Mouse (Mus musculus) midbrain, embryonic 14.5 days (tissue): ENCODE measurements around the gene Sugt1. TPM values are rescaled to one million over a fixed set of nuclear protein-coding genes. Genes with fewer than 3 reads are reported as not detected.
A peak's percentile ranks its signal among the peaks of the same experiment; 100 is the strongest.

Experiments
- ATAC-seq: fragments of 200-750 bp; cut with Nextera tagmentation; 2 replicates; pipeline ENCODE4 v1.8.0; 2017; ENCODE audit warnings: moderate number of reproducible peaks, moderate library complexity; ENCODE audit not compliant: low FRiP score, low TSS enrichment
- DNase-seq: peaks from one replicate; pipeline ENCODE4 v3.0.0-alpha.2; 2015
- H3K27ac ChIP-seq: fragments of 300-500 bp; sonication (generic); replicated peaks from 2 replicates; pipeline ENCODE4 v1.5.1; 2014; ENCODE audit warnings: mild to moderate bottlenecking, low read depth, low read length, moderate library complexity
- H3K27me3 ChIP-seq: fragments of 300-500 bp; sonication (generic); 2 replicates; pipeline ENCODE4 v1.6.1; 2014; ENCODE audit warnings: low read length, control low read depth, mixed read lengths; ENCODE audit not compliant: control insufficient read depth, insufficient read depth
- H3K36me3 ChIP-seq: fragments of 300-500 bp; sonication (generic); 2 replicates; pipeline ENCODE4 v1.6.1; 2014; ENCODE audit warnings: low read length, control low read depth; ENCODE audit not compliant: control insufficient read depth, insufficient read depth
- H3K4me1 ChIP-seq: fragments of 300-500 bp; sonication (generic); 2 replicates; pipeline ENCODE4 v1.6.1; 2014; ENCODE audit warnings: mild to moderate bottlenecking, antibody characterized with exemption, low read length, control low read depth; ENCODE audit not compliant: control insufficient read depth, insufficient read depth
- H3K4me2 ChIP-seq: fragments of 300-500 bp; sonication (generic); 2 replicates; pipeline ENCODE4 v1.6.1; 2014; ENCODE audit warnings: mild to moderate bottlenecking, low read length, moderate library complexity
- H3K4me3 ChIP-seq: fragments of 300-500 bp; sonication (generic); replicated peaks from 2 replicates; pipeline ENCODE4 v1.5.1; 2014; ENCODE audit warnings: low read depth, low read length
- H3K9ac ChIP-seq: fragments of 300-500 bp; sonication (generic); replicated peaks from 2 replicates; pipeline ENCODE4 v1.6.1; 2014; ENCODE audit warnings: mild to moderate bottlenecking, low read length, moderate library complexity
- H3K9me3 ChIP-seq: fragments of 300-500 bp; sonication (generic); 2 replicates; pipeline ENCODE4 v1.6.1; 2016; ENCODE audit warnings: low read length, control low read depth, mixed read lengths; ENCODE audit not compliant: control insufficient read depth
- WGBS: fragments of 180-500 bp; shearing (Covaris S2); extraction: QIAGEN DNeasy Blood & Tissue Kit; methylation state at CpG from one replicate; pipeline ENCODE4 v1.1.7; 2014; 5-methylcytosine and 5-hydroxymethylcytosine counted together
- polyA plus RNA-seq: library from polyadenylated mRNA; unstranded; fragments of >200 nt; fragmentation: Nextera tagmentation; extraction: Ambion mirVana; gene quantifications from 2 replicates; pipeline ENCODE4 v1.2.1, GENCODE M21; 2014

Sugt1 gene
- polyA plus RNA-seq, 1 experiment from 2014 or later = 128 TPM

DNA sequence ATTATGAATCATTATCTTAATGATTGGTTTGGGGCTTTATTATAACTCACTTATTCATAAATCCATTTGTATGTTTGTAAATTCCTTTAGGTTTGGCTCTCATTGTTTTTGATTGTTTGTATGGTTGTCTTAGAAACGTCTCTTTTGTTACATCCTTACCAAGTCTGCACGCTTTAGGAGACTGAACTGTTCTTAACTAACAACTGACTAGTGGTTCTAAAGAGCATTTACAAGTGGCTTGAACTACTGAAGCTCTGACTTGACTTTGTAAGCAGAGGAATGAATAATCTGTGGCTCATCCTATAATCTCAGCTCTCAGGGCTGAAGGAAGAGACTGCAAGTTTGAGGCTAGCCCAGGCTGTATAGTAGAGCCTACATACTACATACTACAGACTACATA is 4.1 kb downstream of the Sugt1 start:
- Histone ChIP-seq H3K27ac (no peak overlapping the region), H3K27me3 (no peaks in the 10 kb centered on the region), H3K4me2 (no peak overlapping the region), H3K9ac (no peak overlapping the region), H3K9me3 (no peaks in the 10 kb centered on the region), H3K4me1 (peaks cover 13% of the 10 kb centered on the region), H3K36me3 (peaks cover 20% of the 10 kb centered on the region), H3K4me3 (no peak overlapping the region)
- no peak for DNase-seq
- no peak for ATAC-seq
- 86% methylated on average over 2 of the region's 2 CpGs for WGBS

DNA sequence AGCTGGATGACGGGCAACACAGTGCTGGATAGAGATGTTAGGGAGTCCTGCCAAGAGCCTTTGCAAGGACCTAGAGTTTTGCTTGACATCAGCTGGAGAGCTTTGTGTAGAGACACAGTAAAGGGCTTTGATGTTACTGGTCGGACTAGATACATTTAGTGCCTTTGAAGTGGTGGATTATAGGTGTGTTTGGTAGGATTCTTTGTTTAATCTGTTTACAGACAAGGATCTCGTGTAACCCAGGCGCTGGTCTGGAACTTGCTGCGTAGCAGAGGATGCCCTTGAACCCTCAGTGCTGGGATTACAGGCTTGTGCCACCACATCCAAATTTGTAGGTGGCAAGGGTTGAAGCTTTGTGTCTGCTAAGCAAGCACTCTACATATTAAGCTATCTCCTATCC is 6.6 kb downstream of the Sugt1 start:
- Histone ChIP-seq H3K9ac (no peak overlapping the region), H3K36me3 (peaks cover 39% of the 10 kb centered on the region), H3K27me3 (no peaks in the 10 kb centered on the region), H3K4me2 (no peak overlapping the region), H3K27ac (no peak overlapping the region), H3K4me1 (peaks cover 2% of the 10 kb centered on the region; the same call in 1 of the 2 replicates), H3K9me3 (no peaks in the 10 kb centered on the region), H3K4me3 (no peak overlapping the region)
- no peak for ATAC-seq
- DNase-seq = no peak
- 85% methylated on average over 5 of the region's 5 CpGs for WGBS

DNA sequence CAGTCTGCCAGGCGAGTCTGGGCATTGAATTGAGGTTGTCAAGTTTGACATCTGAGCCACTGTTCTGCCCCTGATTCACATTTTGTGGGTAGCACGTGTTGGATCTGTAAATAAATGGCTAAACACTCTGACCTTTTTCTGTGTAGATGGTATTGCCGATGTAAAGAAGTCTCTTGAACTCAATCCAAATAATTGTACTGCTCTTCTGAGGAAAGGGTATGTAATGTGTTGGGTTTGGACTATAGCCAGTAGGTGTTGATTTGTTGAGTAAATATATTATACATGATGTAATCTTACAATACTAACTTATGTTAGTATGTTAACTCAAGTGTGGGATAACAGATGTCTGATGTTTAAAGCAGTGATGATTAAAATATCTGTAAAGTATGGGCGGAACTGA is 9.1 kb downstream of the Sugt1 start:
- Histone ChIP-seq H3K9ac (no peak overlapping the region), H3K4me1 (no peaks in the 10 kb centered on the region), H3K27ac (no peak overlapping the region), H3K4me3 (no peak overlapping the region), H3K27me3 (no peaks in the 10 kb centered on the region), H3K9me3 (no peaks in the 10 kb centered on the region), H3K4me2 (no peak overlapping the region), H3K36me3 (peaks cover 64% of the 10 kb centered on the region)
- DNase-seq (no peak), ATAC-seq (no peak)
- WGBS = 85% methylated on average over 4 of the region's 4 CpGs

DNA sequence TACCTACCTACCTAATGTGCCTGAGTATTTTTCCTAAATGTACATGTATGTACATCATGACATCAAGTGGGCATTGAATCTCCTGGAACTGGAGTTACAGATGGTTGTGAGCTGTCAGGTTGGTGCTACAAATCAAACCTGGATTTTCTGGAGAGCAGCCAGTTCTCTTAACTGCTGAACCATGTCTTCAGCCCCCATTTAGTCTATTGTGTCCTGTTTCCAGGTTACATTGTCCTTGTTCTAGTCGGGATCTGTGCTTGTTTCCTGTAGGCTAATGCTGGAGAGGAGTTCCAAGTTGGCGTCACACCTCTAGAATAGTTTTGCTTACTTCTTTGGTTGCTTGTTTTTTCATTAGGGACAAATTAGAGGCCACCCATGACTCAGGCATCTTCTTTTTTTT is 18.4 kb downstream of the Sugt1 start:
- no peak overlapping the region for H3K4me3 ChIP-seq
- peaks cover 79% of the 10 kb centered on the region for H3K36me3 ChIP-seq
- H3K4me1 ChIP-seq = no peaks in the 10 kb centered on the region
- WGBS = 69% methylated on average over 2 of the region's 2 CpGs
- no peak overlapping the region for H3K9ac ChIP-seq
- no peak for DNase-seq
- no peaks in the 10 kb centered on the region for H3K27me3 ChIP-seq
- no peak overlapping the region for H3K27ac ChIP-seq
- no peak for ATAC-seq
- no peaks in the 10 kb centered on the region for H3K9me3 ChIP-seq
- H3K4me2 ChIP-seq = no peak overlapping the region

DNA sequence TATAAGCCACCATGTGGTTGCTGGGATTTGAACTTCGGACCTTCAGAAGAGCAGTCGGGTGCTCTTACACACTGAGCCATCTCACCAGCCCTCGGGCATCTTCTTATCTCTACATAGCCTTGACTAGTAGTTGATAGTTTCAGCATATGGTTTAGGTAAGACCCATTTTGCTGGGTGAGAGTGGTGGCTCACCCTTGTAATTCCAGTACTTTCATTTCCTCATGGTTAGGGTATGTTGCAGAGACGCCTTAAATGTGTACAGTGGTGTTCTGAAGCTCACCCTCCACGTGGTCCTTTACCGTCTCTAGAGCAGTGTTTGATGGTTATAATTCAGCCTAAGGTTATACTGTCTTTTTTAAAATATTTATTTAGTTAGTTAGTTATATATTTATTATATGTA is 18.9 kb downstream of the Sugt1 start:
- no peak overlapping the region for H3K4me2 ChIP-seq
- no peak for ATAC-seq
- no peak overlapping the region for H3K4me3 ChIP-seq
- H3K9me3 ChIP-seq = no peaks in the 10 kb centered on the region
- H3K27me3 ChIP-seq = no peaks in the 10 kb centered on the region
- DNase-seq = no peak
- H3K36me3 ChIP-seq = peaks cover 79% of the 10 kb centered on the region
- no peak overlapping the region for H3K9ac ChIP-seq
- no peaks in the 10 kb centered on the region for H3K4me1 ChIP-seq
- no peak overlapping the region for H3K27ac ChIP-seq
- whole genome bisulfite sequencing = 92% methylated on average over 6 of the region's 6 CpGs

DNA sequence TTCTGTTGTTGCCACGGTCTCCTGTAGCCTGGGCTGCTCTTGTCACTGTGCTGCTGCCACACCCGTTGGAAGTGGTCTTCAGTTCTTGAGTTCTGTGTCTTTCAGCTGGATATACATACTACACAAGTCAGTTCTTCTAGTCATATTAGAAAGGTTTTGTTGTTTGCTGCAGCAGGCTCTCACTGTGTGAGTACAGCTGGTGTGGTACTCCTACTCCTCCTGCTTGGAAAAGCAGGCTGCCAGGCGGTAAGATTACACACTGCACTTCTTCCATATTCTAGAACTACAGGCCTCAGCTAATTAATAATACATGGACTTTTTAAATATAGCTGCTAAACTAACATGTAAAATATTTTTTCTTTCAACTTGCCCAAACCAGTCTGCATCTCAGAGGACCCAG is 19.4 kb downstream of the Sugt1 start:
- DNase-seq (no peak), ATAC-seq (no peak)
- H3K4me3 ChIP-seq = no peak overlapping the region
- WGBS = 96% methylated on average over 3 of the region's 3 CpGs
- no peak overlapping the region for H3K4me2 ChIP-seq
- H3K9me3 ChIP-seq = no peaks in the 10 kb centered on the region
- peaks cover 78% of the 10 kb centered on the region for H3K36me3 ChIP-seq
- no peak overlapping the region for H3K27ac ChIP-seq
- H3K4me1 ChIP-seq = no peaks in the 10 kb centered on the region
- no peak overlapping the region for H3K9ac ChIP-seq
- no peaks in the 10 kb centered on the region for H3K27me3 ChIP-seq

DNA sequence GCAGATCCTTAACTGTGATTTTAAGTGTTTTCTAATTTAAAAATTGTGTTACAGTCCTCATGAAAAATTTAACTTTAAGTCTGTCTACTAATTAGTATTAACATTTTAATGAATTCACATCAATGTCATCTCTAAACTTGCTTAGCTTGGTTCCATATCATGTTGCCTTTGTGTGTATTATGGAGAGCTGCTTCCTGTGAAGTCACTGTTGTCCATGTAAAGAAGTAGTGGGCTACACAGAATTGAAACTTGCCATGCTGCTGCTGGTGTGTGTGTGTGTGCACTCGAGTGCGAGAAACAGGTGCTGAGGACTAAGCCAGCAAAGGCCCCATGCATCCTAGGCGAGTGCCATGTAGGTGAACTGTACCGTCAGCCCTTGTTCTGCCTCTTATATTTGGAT is 19.9 kb downstream of the Sugt1 start:
- no peak for ATAC-seq
- Histone ChIP-seq H3K27me3 (no peaks in the 10 kb centered on the region), H3K36me3 (peaks cover 78% of the 10 kb centered on the region), H3K9ac (no peak overlapping the region), H3K4me1 (no peaks in the 10 kb centered on the region), H3K9me3 (no peaks in the 10 kb centered on the region), H3K4me2 (no peak overlapping the region), H3K27ac (no peak overlapping the region), H3K4me3 (no peak overlapping the region)
- DNase-seq = no peak
- WGBS = 97% methylated on average over 4 of the region's 4 CpGs

DNA sequence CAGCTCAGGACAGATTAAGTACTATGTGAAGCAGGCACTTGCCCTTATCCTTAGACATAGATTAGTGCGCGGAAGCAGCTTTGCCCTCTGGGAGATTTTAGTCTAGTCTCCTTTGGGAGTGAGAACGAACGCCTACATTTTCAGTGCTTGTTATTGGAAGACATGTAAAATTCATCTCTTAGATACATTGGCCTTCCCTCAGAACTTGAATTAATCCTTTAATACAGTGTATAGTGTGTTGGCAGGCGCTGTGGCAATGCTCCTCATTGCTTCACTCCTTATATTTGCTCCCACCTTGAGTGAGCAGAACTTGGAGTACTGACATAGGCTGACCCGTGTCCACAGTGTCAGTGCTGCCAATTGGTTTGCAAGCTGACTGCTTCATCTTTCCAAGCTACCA is 20.8 kb downstream of the Sugt1 start:
- Histone ChIP-seq H3K4me3 (no peak overlapping the region), H3K27me3 (no peaks in the 10 kb centered on the region), H3K27ac (no peak overlapping the region), H3K36me3 (peaks cover 78% of the 10 kb centered on the region), H3K9ac (no peak overlapping the region), H3K4me2 (no peak overlapping the region), H3K4me1 (no peaks in the 10 kb centered on the region), H3K9me3 (no peaks in the 10 kb centered on the region)
- 88% methylated on average over 6 of the region's 6 CpGs for WGBS
- DNase-seq = no peak
- no peak for ATAC-seq

DNA sequence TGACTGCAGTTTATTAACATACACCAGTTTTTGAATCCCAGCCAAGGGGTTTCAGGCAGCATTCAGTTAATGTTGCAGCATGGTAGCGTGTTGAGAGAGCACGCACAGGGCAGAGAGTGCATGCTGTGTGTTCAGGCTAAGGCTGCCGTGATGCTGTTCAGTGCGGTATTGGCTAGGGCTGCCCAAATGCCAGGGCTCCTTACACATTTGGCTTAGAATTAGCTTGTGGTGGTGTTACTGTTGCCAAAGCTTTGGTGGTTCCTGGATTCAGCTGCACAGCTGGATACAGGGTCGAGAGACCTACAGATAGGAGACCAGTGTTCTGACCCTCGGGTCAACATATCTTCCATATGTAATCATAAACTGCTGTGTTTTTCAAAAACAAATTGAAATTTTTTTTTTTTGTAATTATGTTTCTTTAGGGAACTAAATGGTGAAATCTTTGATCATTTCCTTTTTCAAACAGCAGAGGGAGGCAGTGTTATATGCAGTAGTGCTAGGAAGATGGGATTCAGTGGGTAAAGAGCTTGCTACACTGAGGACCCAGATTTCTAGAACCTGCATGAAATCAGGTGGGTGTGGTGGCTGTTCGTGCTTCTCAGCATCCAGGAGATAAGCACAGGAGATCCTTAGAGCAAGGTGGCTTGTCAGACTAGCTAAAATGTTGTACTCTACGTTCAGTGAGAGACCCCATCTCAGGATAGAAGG is 29.8 kb downstream of the Sugt1 start:
- no peak overlapping the region for H3K27ac ChIP-seq
- no peak overlapping the region for H3K9ac ChIP-seq
- DNase-seq (peak; percentile 84), ATAC-seq (no peak; the same call in 1 of the 2 replicates)
- H3K36me3 ChIP-seq = peaks cover 51% of the 10 kb centered on the region
- no peak overlapping the region for H3K4me2 ChIP-seq
- no peaks in the 10 kb centered on the region for H3K27me3 ChIP-seq
- H3K4me1 ChIP-seq = no peaks in the 10 kb centered on the region
- WGBS = 83% methylated on average over 8 of the region's 8 CpGs
- H3K9me3 ChIP-seq = no peaks in the 10 kb centered on the region
- no peak overlapping the region for H3K4me3 ChIP-seq
